Mouse (Mus musculus) kidney, adult 2 months (tissue): ENCODE data around the gene Olfr324. TPM values are rescaled to one million over a fixed set of nuclear protein-coding genes. Genes with fewer than 3 reads are reported as not detected.

ENCODE experiments used
- DNase-seq: peaks from one replicate; pipeline ENCODE4 v3.0.0; 2021
- H3K27ac ChIP-seq: fragments of 200-500 bp; 2 replicates; pipeline ENCODE4 v1.5.1; 2012; ENCODE audit warnings: low read depth, low read length, control low read depth, inconsistent platforms; ENCODE audit not compliant: insufficient read depth
- H3K27me3 ChIP-seq: fragments of 200-500 bp; replicated peaks from 2 replicates; pipeline ENCODE4 v1.6.1; 2012; ENCODE audit warnings: mild to moderate bottlenecking, moderate library complexity, low read length, inconsistent platforms; ENCODE audit not compliant: control insufficient read depth, insufficient read depth
- H3K36me3 ChIP-seq: fragments of 200-500 bp; 2 replicates; pipeline ENCODE4 v1.6.1; 2012; ENCODE audit warnings: mild to moderate bottlenecking, moderate library complexity, low read length, inconsistent platforms; ENCODE audit not compliant: control insufficient read depth, insufficient read depth
- H3K4me1 ChIP-seq: fragments of 200-500 bp; 2 replicates; pipeline ENCODE4 v1.6.1; 2011; ENCODE audit warnings: low read length; ENCODE audit not compliant: control insufficient read depth, insufficient read depth
- H3K4me3 ChIP-seq: fragments of 200-500 bp; 2 replicates; pipeline ENCODE4 v1.5.1; 2011; ENCODE audit warnings: mild to moderate bottlenecking, low read depth, low read length, control low read depth; ENCODE audit not compliant: insufficient read depth
- CTCF ChIP-seq: fragments of 200-500 bp; conservative IDR thresholded peaks from 2 replicates; pipeline ENCODE4 v1.5.1; 2011; ENCODE audit warnings: low read depth, mild to moderate bottlenecking, control low read depth, low read length, moderate library complexity, mixed read lengths; ENCODE audit not compliant: insufficient read depth, insufficient read length
- POLR2A ChIP-seq: fragments of 200-500 bp; IDR thresholded peaks from one replicate; pipeline ENCODE4 v1.6.1; 2011; ENCODE audit warnings: low read depth, low read length, control low read depth
- WGBS: fragments of 180-500 bp; shearing (Covaris S2); methylation state at CpG from one replicate; pipeline ENCODE4 v1.1.7; 2018; 5-methylcytosine and 5-hydroxymethylcytosine counted together
- polyA plus RNA-seq: library from polyadenylated mRNA; depleted of rRNA; stranded (reverse); fragments of >200 nt; gene quantifications from 2 replicates; pipeline ENCODE4 v1.2.3, GENCODE M21; 2012

The Olfr324 gene
- polyA plus RNA-seq, 1 experiment = not detected

- no peak for TF ChIP-seq POLR2A
- TF ChIP-seq CTCF = no peak
- no peak within 1 kb of the TSS for H3K4me3 ChIP-seq
- 79% methylated on average over 5 of the region's 5 CpGs for WGBS
- no peaks in the 10 kb centered on the region for H3K4me1 ChIP-seq
- H3K27me3 ChIP-seq = no peaks in the 10 kb centered on the region
- no peak for DNase-seq
- H3K36me3 ChIP-seq = no peaks in the 10 kb centered on the region
- no peak within 1 kb of the TSS for H3K27ac ChIP-seq
Observed at GRCm38 (mm10) chr11:58630401-58630800, 35.5 kb downstream of the Olfr324 start, which contains the start of gene Olfr323. Gene Olfr323, minus strand, starts transcription at chr11:58630501.

- H3K27ac ChIP-seq = no peak overlapping the region
- H3K4me1 ChIP-seq = no peaks in the 10 kb centered on the region
- no peaks in the 10 kb centered on the region for H3K27me3 ChIP-seq
- no peak for DNase-seq
- H3K4me3 ChIP-seq = no peak overlapping the region
- 59% methylated on average over 4 of the region's 4 CpGs for WGBS
- no peaks in the 10 kb centered on the region for H3K36me3 ChIP-seq
- TF ChIP-seq CTCF (no peak), POLR2A (no peak)
Observed at GRCm38 (mm10) chr11:58634878-58635277, 40.0 kb downstream of the Olfr324 start.

GRCm38 (mm10) chr11:58636376-58636977 lies 41.6 kb downstream of the Olfr324 start:
- Histone ChIP-seq H3K27ac (no peak overlapping the region), H3K36me3 (no peaks in the 10 kb centered on the region), H3K4me3 (no peak overlapping the region), H3K4me1 (no peaks in the 10 kb centered on the region), H3K27me3 (no peaks in the 10 kb centered on the region)
- WGBS = 11% methylated on average over 3 of the region's 4 CpGs
- TF ChIP-seq POLR2A (no peak), CTCF (peak; percentile 78)
- DNase-seq = peak; percentile 17

- TF ChIP-seq CTCF = no peak
- TF ChIP-seq POLR2A = no peak
- no peak for DNase-seq
Observed at GRCm38 (mm10) chr11:58638176-58638701, 43.3 kb downstream of the Olfr324 start.

GRCm38 (mm10) chr11:58640272-58640867 lies 45.5 kb downstream of the Olfr324 start, which contains the start of gene Trim58:
Gene Trim58, plus strand, starts transcription at chr11:58640465.
- H3K4me1 ChIP-seq = no peaks in the 10 kb centered on the region
- TF ChIP-seq CTCF (no peak), POLR2A (no peak)
- no peak within 1 kb of the TSS for H3K4me3 ChIP-seq
- DNase-seq = no peak
- no peaks in the 10 kb centered on the region for H3K36me3 ChIP-seq
- no peak within 1 kb of the TSS for H3K27ac ChIP-seq
- no peaks in the 10 kb centered on the region for H3K27me3 ChIP-seq
- 4% methylated on average over 34 of the region's 34 CpGs for WGBS

More at GRCm38 (mm10) chr11:58638176-58638701, 43.3 kb downstream of the Olfr324 start:
- H3K36me3 ChIP-seq = no peaks in the 10 kb centered on the region
- WGBS = 30% methylated on average over 7 of the region's 7 CpGs
- no peak overlapping the region for H3K27ac ChIP-seq
- H3K4me1 ChIP-seq = no peaks in the 10 kb centered on the region
- H3K4me3 ChIP-seq = no peak overlapping the region
- H3K27me3 ChIP-seq = no peaks in the 10 kb centered on the region

- Histone ChIP-seq H3K36me3 (no peaks in the 10 kb centered on the region), H3K4me3 (no peak overlapping the region), H3K4me1 (no peaks in the 10 kb centered on the region), H3K27me3 (no peaks in the 10 kb centered on the region), H3K27ac (no peak overlapping the region)
- TF ChIP-seq CTCF = no peak
- no peak for TF ChIP-seq POLR2A
- no peak for DNase-seq
- 36% methylated on average over 14 of the region's 14 CpGs for WGBS
Observed at GRCm38 (mm10) chr11:58641057-58641456, 46.1 kb downstream of the Olfr324 start.

- 90% methylated on average over 13 of the region's 13 CpGs for WGBS
- TF ChIP-seq CTCF (no peak), POLR2A (no peak)
- Histone ChIP-seq H3K4me1 (no peaks in the 10 kb centered on the region), H3K27ac (no peak overlapping the region), H3K27me3 (no peaks in the 10 kb centered on the region), H3K4me3 (no peak overlapping the region), H3K36me3 (no peaks in the 10 kb centered on the region)
- no peak for DNase-seq
Observed at GRCm38 (mm10) chr11:58641638-58642358, 46.9 kb downstream of the Olfr324 start.
